Mouse (Mus musculus) cerebellum, postnatal 14 days (tissue): Measurements from ENCODE around the gene D17Wsu92e.

Source experiments
- DNase-seq, 2 experiments: peaks; one replicate each; pipeline ENCODE4 v3.0.0; 2021; ENCODE audit warnings: mixed read lengths in 2 of 2

D17Wsu92e gene

DNA sequence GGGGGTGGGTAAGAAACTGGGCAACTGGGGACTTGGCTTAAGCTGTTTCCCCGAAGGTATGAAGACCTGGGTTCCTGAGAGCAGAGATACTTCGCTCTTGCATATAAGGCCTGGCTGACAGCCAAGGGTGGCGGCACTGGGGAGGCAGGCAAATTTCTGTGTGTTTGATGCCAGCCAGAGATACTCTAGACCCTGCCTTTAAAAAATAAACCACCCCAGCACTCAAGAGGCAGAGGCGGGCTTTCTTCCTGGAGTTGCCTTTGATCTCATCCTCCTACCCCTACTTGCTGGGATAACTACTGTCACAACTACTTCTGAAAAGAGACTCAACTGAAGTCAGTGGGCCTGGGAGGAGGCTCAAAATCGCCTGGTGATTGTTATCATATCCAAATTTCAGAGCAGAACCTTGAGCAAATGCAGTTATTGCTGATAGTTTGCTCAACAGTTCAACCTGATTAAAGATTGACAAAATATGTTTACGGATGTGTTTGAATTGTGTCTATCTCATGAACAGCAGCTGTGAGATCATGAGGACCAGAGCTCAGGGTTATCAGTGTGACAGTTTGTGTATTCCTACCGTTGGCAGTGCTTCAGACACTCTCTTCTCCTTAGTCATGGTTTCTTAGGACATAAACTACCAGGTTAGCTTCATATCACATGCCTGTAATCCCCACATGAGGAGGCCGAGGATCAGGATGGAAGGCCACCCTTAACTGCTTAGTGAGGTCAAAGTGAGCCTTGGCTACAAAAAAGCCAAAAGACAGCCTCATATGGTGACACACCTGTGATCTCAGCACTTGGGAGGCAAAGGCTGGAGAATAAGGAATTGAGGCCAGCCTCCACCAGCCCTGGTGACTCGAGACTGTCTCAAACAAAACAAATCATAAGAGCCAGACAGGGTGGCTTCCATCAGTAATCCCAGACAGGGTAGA, 1.2 kb upstream of the D17Wsu92e start:
- DNase-seq = peak; percentile 51 to 69

DNA sequence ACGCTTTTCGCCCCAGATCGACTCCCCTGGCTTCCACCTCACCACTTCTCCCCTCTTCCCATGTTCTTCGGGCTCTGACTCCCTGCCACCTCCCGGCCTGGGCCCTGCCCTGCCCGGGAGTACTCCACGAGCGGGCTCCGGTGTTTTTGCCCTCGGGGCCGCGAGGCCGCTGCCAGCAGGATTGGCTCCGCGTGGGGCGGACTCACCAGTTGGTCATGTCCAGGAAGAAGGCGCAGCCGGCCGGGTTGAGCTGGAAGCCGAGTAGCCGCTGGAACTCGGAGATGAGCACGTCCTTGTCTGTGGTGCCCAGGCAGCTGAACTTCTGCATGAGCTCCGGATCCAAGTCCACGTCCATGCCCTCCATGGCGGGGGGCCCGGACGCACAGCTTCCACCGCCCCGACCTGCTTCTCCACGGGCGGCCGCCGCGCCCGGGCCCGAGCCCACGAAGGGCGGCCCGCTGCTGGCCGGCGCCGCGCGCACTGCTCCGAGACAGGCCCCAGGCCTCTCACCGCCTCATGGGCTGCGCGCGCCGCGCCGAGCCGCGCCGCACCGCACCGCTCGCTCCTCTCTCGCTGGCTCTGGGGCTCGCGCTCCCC, 379 bp downstream of the D17Wsu92e start:
- peak; percentile 66 to 72 for DNase-seq

DNA sequence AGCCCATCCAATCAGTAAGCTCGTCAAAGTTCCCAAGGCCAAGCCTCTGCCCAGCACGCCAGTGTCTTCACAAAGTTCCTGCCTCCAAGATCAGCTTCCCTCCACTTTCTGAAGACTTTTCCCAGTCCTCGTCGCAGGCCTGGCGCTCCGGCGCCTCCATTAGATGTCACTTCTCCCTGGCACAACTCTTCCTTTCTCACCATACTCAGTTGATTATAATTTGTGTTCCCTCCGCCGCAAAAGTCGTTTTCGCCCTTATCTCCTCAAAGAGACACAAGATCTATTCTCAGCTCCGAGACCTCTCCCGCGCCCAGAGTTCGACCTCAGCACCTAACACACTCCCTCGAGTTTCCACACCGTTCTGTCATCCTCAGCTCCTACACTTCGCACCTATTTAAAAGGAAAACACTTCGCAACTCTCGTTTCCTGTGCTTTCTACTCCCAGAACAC, 902 bp downstream of the D17Wsu92e start:
- DNase-seq = peak in 1 of 2 experiments; percentile 27

DNA sequence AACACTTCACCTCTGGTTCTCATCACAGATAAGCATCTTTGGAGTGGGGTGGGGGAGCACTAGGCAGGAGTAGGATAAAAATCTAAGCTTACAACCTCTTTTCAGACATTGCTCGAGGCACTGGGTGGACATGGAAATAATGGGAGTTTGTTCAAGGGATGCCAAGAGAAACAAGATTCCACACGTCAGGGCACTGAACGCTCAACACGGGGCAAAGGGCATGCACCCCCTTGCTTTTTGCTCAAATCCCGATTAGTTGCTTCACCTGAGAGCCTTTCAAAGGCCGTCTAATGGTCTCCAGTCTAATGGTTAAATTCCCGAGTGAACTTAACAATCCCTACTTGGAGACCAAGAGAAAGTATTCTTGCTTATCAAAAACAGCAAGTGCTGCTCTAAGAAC, 1.4 kb downstream of the D17Wsu92e start:
- no peak for DNase-seq

DNA sequence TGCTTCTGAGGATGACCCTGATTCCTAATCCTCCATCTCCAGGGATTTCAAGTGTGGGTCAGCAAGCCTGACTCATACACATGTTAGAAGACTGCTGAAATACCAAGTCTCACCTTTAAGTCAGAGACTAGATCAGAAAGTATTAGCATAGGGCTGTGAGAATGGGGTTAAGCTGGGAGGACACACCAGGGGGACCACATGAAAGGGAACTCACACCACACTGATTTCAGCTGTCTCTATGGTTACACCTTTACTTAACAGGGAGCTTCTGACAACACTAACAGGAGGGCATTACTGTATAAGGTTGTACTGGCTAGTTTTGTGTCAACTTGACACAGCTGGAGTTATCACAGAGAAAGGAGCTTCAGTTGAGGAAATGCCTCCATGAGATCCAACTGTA, 5.8 kb downstream of the D17Wsu92e start:
- DNase-seq = no peak

DNA sequence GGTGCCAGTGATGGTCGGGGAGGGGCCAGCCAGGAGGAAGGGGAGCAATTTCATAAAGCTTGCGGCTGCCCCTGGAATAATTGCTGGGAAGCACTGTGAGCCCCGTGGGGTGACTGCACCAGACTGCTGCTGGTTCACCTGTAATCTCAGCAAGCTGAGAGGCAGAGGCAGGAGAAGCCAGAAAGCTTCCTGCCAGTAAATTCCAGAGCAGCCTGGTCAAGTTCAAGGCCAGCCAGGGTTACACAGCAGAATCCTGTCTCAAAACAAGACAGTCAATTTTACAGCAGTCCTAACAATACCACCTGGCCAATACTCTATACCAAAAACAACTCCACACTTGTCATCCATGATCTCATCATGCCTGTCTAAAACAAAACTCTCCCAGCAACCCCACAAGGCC, 8.5 kb downstream of the D17Wsu92e start:
- DNase-seq = no peak

DNA sequence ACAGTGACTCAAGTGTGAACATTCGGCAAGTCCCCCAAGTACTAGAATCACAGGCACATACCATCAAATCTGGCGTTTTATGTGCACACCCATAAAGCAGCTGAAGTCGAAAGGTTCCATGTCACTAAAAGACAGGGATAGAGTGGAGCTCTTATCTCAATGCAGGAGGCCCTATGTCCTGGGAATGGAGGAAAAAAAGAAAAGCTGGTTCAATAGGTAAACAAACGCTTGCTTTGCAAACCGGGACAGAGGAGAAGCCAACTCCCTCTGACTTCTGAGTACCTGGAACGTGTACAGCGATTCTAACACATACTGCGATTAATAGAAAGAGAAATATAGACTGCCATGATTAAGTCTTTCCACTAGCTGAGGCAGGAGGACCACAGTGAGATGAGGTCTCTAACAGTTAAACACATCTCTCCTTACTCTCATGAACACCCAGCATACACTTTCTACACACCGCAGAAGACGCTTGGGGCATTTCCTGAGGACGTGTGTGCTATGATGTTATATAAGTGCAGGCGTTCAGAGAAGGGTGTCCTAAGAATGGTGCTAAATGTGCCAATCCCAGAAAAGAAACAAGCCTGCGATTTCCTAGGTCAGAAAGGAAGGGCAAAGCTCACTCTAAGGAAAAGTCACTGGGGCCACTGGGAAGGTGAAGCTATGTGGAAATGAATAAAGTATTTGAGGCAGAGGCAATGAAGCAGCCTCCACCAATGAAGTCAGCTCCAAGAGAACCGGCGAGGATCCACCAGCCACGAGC, 9.7 kb downstream of the D17Wsu92e start:
- no peak for DNase-seq

DNA sequence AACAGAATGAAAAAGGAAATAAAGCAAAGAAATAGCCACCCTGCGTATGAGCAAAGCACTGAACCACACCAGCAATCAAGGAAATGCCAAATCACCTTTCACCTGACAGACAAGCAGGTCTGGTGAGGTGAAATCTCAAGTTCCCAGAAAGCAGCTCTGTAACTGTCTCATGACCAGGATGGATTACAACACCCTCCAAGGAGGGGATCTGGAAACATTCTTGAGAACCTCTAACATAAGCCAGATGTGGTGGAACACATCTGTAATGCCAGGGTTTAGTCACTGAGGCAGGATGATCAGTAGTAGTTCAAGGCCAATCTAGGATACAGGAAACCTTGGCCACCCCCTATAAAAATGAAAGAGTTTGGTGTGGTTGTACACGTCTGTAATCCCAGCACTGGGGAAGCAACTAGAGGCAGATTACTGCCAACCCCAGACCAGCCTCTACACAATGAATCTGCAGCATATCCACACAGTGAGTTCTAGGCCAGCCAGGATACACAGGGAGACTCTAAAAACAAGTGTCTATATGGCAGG, 12.8 kb downstream of the D17Wsu92e start:
- no peak for DNase-seq

DNA sequence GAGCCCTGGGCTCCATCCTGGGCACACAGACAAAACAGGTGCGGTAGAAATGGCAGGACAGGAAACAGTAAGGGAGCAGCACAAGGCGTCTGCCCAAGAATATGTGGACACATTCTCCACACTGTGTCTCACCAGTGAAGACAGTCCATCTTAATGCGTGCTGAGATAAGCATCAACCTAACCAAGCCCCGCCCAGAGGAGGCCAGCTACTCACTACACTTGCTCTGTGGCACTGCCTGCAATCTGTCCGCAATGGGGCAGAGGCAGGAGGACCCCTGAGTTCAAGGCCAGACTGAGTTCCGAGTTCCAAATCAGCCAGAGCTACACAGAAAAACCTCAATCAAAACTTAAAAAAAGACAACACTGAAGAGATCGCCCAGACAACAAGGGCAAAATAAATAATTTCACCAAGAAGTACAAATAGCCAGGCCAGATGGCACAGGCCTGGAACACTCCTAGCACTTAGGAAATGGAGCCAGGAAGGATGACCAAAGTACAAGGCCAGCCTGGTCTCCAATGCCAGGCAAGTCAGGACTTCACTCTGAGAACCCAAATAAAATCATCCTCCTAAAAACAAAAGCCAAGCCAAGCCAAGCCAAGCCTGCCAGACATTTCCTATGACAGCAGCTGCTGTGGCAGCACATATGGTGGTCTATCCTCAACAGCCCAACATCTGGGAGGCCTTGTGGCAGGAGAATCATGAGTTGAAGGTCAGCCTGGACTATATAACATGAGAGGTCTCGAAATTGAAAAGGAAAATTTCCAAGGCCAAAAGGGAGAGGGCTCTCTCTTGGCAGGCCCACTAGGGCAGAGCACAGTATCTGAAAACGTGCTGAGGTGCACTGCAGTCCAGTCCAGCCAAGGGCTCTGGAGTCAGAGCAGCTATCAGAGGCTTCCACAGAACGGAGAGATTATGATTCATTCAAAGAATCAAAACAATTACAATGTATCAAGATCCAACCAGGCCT, 15.4 kb downstream of the D17Wsu92e start:
- peak; percentile 33 to 58 for DNase-seq

DNA sequence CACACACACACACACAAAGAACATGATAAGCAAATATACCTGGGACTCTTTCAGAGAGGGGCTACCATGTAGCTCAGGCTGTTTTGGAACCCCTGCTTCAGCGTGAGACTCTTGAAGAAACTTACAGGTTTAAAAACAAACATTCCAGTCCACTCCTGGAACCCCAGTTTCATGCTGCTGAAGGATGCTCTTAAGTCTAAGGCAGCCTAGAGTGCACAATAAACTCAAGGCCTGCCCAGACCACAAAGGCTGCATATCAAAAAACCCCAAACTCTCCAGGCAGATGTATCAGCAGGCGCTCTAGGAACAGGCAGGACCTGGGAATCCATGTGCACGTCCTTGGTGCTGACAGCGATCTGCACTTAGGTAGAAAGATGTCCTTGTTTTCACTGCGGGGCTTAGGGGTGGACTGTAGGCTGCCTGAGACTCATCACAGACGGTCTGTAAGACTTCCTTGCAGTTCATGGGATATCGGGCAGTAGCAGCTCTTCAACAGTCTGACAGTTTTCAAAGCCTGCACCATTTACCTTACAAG, 16.2 kb downstream of the D17Wsu92e start:
- DNase-seq = no peak

DNA sequence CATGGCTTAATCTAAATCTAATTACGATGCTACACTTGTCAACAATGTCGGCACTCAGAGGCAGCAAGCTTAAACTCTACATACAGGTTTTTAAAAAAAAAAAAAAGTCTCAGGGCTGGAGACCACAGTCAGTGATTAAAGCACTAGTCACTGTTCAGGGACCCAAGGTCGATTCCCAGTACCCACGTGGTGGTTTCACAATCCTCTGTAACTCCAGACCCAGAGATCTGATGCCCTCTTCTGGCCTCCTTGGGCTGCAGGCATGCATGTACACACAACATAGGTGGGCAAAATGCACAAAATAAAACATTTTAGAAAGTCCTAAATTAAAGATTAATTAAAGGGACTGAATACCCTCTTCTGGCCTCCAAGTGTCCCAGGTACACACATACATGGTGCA, 16.7 kb downstream of the D17Wsu92e start:
- no peak for DNase-seq

DNA sequence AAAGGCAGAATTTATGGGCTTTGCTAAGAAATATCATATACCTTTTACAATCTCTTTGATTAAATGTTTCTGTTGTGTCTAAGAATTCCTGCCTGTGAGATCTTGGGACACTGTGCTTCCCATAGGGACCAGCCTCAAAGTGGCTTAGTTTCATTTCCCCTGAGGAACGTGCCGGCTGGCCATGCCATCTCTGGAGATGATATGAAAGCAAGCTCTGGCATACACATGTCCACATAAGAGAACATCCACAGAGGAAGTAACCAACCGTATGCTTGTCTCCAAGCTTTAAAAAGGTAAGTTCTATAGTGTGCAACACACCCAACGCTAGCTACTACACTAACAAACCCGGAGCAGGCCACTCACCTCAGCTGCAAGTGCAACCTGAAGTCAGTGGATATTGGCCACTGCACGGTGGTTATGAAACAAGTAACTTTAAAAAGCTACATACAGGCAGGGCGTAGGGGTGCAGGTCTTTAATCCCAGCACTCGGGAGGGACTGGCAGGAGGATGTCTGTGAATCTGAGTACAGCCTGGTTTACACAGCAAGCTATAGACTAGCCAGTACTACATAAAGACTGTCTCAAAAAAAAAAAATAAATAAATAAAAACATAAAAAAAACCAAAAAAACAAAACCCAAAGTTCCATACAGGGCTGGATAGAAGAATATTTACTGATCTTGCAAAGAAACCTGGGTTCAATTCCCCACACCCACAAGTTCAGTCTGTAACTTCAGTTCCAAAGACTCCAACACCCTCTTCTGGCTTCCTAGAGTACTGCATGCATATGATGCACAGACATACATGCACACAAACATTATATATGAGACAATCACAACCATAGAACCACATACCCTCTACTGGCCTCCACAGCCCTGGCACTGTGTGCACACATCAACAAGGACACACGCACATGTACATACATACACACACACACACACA, 19.5 kb downstream of the D17Wsu92e start:
- no peak for DNase-seq

DNA sequence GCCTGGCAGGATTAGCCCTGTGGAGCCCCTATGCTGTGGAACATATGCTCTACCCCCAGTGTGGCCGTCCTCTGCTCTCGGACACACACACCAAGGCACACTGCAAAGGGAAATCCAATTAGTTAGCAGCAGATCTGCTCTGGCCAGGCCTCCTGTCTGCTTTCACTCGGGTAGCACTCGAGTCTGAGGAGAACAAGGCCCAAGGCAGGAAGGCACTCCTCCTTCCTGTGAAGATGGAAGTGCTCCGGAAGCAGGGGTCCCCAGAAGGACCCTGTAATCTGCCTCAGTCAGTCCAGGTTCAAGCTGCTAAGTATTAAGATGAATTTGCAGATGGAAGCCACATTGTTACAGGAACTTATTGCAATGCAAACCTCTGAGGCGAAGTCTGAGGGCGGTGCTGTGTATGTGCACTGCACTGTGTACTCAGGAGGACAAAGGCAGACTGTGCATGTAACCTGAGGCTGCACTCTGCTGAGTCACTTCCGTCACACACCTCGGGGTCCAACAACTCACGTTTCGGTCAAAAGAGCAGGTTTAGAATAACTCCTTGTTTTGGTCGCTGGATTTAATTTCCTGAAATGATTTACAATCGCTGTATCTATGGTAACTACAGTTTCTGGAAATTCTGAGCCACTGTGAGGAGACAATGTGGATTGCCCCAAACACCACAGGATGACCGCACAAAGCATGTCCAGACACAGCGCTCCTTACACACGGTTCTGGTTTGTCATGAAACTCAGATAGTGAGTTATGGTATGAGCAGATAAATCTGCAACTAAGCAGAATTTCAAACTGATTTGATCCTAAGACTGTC, 20.5 kb downstream of the D17Wsu92e start:
- DNase-seq = no peak

DNA sequence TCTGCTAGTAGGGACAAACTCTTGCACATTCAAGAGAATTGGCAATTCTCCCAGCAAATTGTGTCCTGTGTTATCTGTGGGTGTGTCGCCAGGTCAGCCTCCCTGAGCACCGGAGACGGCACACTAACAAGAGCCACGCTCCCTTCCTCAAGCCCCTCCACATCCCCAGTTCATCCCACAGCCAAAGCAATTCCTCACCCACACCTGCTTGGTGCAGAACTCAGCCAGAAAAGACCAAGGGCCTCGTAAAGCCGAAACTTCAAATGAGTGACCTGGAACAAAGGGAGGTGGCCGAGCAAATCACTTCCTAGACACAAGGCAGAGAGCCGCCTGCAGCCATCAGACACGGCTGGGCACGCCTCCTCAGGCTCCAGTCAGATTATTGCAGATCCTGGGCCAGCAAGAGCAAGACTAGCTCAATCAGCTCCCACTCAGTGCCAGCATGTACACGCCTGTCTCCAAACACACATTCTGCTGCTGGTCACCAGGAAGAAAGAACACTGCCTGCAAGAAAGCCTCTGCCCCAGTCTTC, 23.0 kb downstream of the D17Wsu92e start:
- peak; percentile 62 to 63 for DNase-seq

DNA sequence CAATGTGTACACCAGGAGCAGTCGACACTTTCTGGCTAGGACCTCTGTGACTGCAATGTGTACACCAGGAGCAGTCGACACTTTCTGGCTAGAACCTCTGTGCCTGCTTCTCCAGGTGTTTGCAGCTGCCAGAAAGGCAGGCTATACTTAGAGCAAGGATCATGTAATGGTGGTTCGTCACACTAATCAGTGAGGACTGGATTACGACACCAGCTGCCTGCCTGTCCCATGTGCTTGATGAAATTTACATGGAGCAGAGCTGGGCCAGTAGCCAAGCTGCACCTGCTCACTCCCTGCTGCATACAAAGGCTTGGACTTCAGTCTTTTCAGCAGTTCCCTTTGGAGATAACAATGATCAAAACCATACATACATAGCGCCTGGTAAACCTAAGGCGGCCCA, 23.7 kb downstream of the D17Wsu92e start:
- DNase-seq = peak; percentile 82 to 83

DNA sequence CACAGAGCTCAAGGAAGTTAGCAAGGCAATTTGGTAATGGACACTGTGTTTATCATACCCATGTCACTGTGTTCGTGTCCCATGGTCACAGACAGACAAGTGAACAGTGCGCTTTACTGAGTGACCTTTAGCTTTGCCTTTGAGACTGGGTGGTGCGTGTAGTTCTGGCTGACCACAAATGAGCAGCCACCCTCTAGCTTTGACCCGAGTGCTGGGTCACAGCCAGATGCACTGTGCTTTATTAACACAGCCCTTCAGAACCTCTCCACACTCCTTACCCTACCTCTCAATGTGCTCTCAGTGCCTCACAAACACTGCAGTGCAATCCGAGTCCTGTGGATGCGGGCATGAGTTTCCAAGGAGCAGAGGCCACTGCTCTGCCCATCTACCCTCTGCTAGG, 27.3 kb downstream of the D17Wsu92e start:
- DNase-seq = no peak

DNA sequence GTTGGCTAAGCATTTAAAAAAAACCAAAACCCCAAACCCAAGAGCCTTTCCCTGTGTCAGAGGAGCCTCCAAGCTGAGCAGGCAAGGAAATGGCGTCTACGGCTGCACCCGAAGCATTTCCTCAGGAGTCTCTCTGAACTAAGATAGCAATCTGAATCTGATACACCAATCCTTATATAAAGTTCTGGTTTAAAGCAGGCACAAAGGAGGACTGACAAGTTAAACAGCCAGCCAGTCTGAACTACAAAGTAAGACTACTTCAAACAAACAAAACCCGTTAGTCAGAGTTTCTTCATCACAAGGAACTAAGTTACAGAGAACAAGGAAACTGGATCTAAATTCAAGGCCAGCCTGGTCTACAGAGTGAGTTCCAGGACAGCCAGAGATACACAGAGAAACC, 27.9 kb downstream of the D17Wsu92e start:
- no peak for DNase-seq

DNA sequence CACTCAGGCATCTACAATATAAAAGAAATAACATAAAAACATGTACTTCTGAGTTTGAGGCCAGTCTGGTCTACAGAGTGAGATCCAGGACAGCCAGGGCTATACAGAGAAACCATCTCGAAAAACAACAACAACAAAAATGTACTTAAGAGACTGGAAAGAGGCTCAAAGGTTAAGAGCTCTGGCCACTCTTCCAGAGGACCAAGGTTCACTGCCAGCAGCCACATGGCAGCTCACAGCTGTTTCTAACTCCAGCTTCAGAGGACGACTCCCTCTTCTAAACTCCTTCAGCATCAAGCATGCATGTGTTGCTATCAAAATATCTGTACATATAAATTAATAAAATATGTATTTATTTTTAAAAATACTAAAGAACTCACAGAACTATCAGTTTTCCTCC, 28.9 kb downstream of the D17Wsu92e start:
- no peak for DNase-seq

DNA sequence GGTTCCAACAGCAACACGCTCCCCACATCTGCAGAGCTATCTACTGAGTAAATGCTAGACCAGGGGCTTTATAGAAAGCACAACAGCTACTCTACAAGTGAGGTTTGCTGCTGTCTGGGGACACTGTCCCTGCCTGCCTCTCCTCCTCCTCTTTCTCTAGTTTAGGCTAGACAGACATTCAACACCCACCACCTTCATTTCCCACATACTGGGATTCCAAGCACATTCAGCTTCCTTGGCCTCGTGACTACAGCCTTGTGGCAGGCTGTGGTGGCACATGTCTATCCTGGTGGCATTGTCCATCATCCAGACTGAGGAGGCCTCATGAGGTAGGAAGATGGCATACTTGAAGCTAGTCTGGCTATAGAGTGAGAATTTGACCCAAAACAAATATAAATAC, 29.5 kb downstream of the D17Wsu92e start:
- DNase-seq = no peak
